Mouse (Mus musculus) forebrain, postnatal 0 days (tissue): ENCODE measurements around the gene Vps13d. TPM values are rescaled to one million over a fixed set of nuclear protein-coding genes. Genes with fewer than 3 reads are reported as not detected.

ENCODE experiments used
- ATAC-seq: fragments of 200-750 bp; cut with Nextera tagmentation; 2 replicates; pipeline ENCODE4 v1.8.0; 2017; ENCODE audit warnings: mild to moderate bottlenecking, moderate library complexity
- DNase-seq: peaks from one replicate; pipeline ENCODE4 v3.0.0-alpha.2; 2015
- H3K27ac ChIP-seq: fragments of 300-500 bp; sonication (generic); 2 replicates; pipeline ENCODE4 v1.5.1; 2014; ENCODE audit warnings: low read depth, mild to moderate bottlenecking, antibody characterized with exemption, low read length, moderate library complexity, mixed read lengths
- H3K27me3 ChIP-seq: fragments of 300-500 bp; sonication (generic); 2 replicates; pipeline ENCODE4 v1.6.1; 2014; ENCODE audit warnings: mild to moderate bottlenecking, low read length, mixed read lengths; ENCODE audit not compliant: insufficient read depth
- H3K36me3 ChIP-seq: fragments of 300-500 bp; sonication (generic); 2 replicates; pipeline ENCODE4 v1.6.1; 2014; ENCODE audit warnings: mild to moderate bottlenecking, moderate library complexity; ENCODE audit not compliant: insufficient read depth
- H3K4me1 ChIP-seq: fragments of 300-500 bp; sonication (generic); 2 replicates; pipeline ENCODE4 v1.6.1; 2014; ENCODE audit warnings: antibody characterized with exemption; ENCODE audit not compliant: insufficient read depth
- H3K4me2 ChIP-seq: fragments of 300-500 bp; sonication (generic); 2 replicates; pipeline ENCODE4 v1.6.1; 2014; ENCODE audit warnings: low read depth, mild to moderate bottlenecking, moderate library complexity
- H3K4me3 ChIP-seq: fragments of 300-500 bp; sonication (generic); 2 replicates; pipeline ENCODE4 v1.5.1; 2014; ENCODE audit warnings: low read depth, low read length, mixed read lengths
- H3K9ac ChIP-seq: fragments of 300-500 bp; sonication (generic); 2 replicates; pipeline ENCODE4 v1.6.1; 2014; ENCODE audit warnings: mild to moderate bottlenecking
- H3K9me3 ChIP-seq: fragments of 300-500 bp; sonication (generic); 2 replicates; pipeline ENCODE4 v1.6.1; 2016; ENCODE audit warnings: low read length
- CTCF ChIP-seq: sonication (generic); IDR thresholded peaks from 2 replicates; pipeline ENCODE4 v1.5.1; 2016; ENCODE audit warnings: antibody characterized with exemption, control low read depth, low read depth
- WGBS: fragments of 180-500 bp; shearing (Covaris S2); extraction: QIAGEN DNeasy Blood & Tissue Kit; methylation state at CpG from one replicate; pipeline ENCODE4 v1.1.7; 2014; 5-methylcytosine and 5-hydroxymethylcytosine counted together
- polyA plus RNA-seq: library from polyadenylated mRNA; unstranded; fragments of >200 nt; fragmentation: Nextera tagmentation; extraction: Ambion mirVana; gene quantifications from 2 replicates; pipeline ENCODE4 v1.2.1, GENCODE M21; 2015
- total RNA-seq: library from RNA; depleted of rRNA; stranded (reverse); fragments of >200 nt; gene quantifications from 2 replicates; pipeline ENCODE4 v1.2.3, GENCODE M21; 2014

The Vps13d gene
- total and polyA plus RNA-seq, 2 experiments from 2014 or later = 6.4 to 30.8 TPM

- no peaks in the 10 kb centered on the region for H3K36me3 ChIP-seq
- DNase-seq = no peak
- no peak for ATAC-seq
- H3K27ac ChIP-seq = no peak overlapping the region
- no peak overlapping the region for H3K4me3 ChIP-seq
- 89% methylated on average over 1 of the region's 1 CpGs for WGBS
- H3K9ac ChIP-seq = no peak overlapping the region
- no peaks in the 10 kb centered on the region for H3K9me3 ChIP-seq
- TF ChIP-seq CTCF = no peak
- H3K4me2 ChIP-seq = no peak overlapping the region
- no peaks in the 10 kb centered on the region for H3K27me3 ChIP-seq
- no peaks in the 10 kb centered on the region for H3K4me1 ChIP-seq
Measured at GRCm38 (mm10) chr4:144955863-144956262, 238.9 kb downstream of the Vps13d start.

- WGBS = 92% methylated on average over 1 of the region's 1 CpGs
- no peak overlapping the region for H3K4me3 ChIP-seq
- no peaks in the 10 kb centered on the region for H3K4me1 ChIP-seq
- H3K4me2 ChIP-seq = no peak overlapping the region
- H3K27ac ChIP-seq = no peak overlapping the region
- no peaks in the 10 kb centered on the region for H3K36me3 ChIP-seq
- no peaks in the 10 kb centered on the region for H3K27me3 ChIP-seq
- no peak for TF ChIP-seq CTCF
- H3K9me3 ChIP-seq = no peaks in the 10 kb centered on the region
- no peak for ATAC-seq
- DNase-seq = no peak
- no peak overlapping the region for H3K9ac ChIP-seq
Measured at GRCm38 (mm10) chr4:144953421-144953820, 241.4 kb downstream of the Vps13d start.

GRCm38 (mm10) chr4:144951859-144952258 is 242.9 kb downstream of the Vps13d start:
- no peaks in the 10 kb centered on the region for H3K9me3 ChIP-seq
- H3K4me3 ChIP-seq = no peak overlapping the region
- ATAC-seq = peak; percentile 70
- no peak overlapping the region for H3K4me2 ChIP-seq
- 67% methylated on average over 7 of the region's 7 CpGs for WGBS
- no peaks in the 10 kb centered on the region for H3K4me1 ChIP-seq
- no peak overlapping the region for H3K27ac ChIP-seq
- H3K36me3 ChIP-seq = no peaks in the 10 kb centered on the region
- H3K9ac ChIP-seq = no peak overlapping the region
- no peaks in the 10 kb centered on the region for H3K27me3 ChIP-seq
- no peak for TF ChIP-seq CTCF
- DNase-seq = peak; percentile 54

GRCm38 (mm10) chr4:144950883-144951282 is 243.9 kb downstream of the Vps13d start:
- DNase-seq (no peak), ATAC-seq (no peak)
- H3K36me3 ChIP-seq = no peaks in the 10 kb centered on the region
- H3K4me3 ChIP-seq = no peak overlapping the region
- H3K4me2 ChIP-seq = no peak overlapping the region
- H3K4me1 ChIP-seq = no peaks in the 10 kb centered on the region
- no peak overlapping the region for H3K9ac ChIP-seq
- H3K27me3 ChIP-seq = no peaks in the 10 kb centered on the region
- H3K27ac ChIP-seq = no peak overlapping the region
- no peaks in the 10 kb centered on the region for H3K9me3 ChIP-seq
- WGBS = 91% methylated on average over 3 of the region's 3 CpGs
- 0 out of 2 replicates have a peak, but pooled peaks have one; percentile 8 for TF ChIP-seq CTCF

- Histone ChIP-seq H3K27ac (no peak overlapping the region), H3K9me3 (no peaks in the 10 kb centered on the region)
- 66% methylated on average over 3 of the region's 3 CpGs for WGBS
Measured at GRCm38 (mm10) chr4:144950327-144950711, 244.5 kb downstream of the Vps13d start.

GRCm38 (mm10) chr4:144949441-144950326 is 245.1 kb downstream of the Vps13d start:
- H3K9me3 ChIP-seq = no peaks in the 10 kb centered on the region
- WGBS = 21% methylated on average over 9 of the region's 9 CpGs
- no peaks in the 10 kb centered on the region for H3K4me1 ChIP-seq
- no peaks in the 10 kb centered on the region for H3K27me3 ChIP-seq
- no peak overlapping the region for H3K27ac ChIP-seq
- ATAC-seq (peak; percentile 53), DNase-seq (peak; percentile 18)
- H3K4me2 ChIP-seq = no peak overlapping the region
- no peak for TF ChIP-seq CTCF
- no peaks in the 10 kb centered on the region for H3K36me3 ChIP-seq
- H3K9ac ChIP-seq = no peak overlapping the region
- H3K4me3 ChIP-seq = no peak overlapping the region

More at GRCm38 (mm10) chr4:144950327-144950711, 244.5 kb downstream of the Vps13d start:
- Histone ChIP-seq H3K27me3 (no peaks in the 10 kb centered on the region), H3K36me3 (no peaks in the 10 kb centered on the region), H3K4me3 (no peak overlapping the region), H3K4me2 (no peak overlapping the region), H3K4me1 (no peaks in the 10 kb centered on the region), H3K9ac (no peak overlapping the region)
- no peak for DNase-seq
- TF ChIP-seq CTCF = no peak
- ATAC-seq = no peak

- H3K4me2 ChIP-seq = no peak overlapping the region
- ATAC-seq = no peak
- WGBS = 81% methylated on average over 6 of the region's 6 CpGs
- no peak for TF ChIP-seq CTCF
- H3K4me3 ChIP-seq = no peak overlapping the region
- H3K9ac ChIP-seq = no peak overlapping the region
- H3K36me3 ChIP-seq = no peaks in the 10 kb centered on the region
- no peak for DNase-seq
- no peak overlapping the region for H3K27ac ChIP-seq
- H3K9me3 ChIP-seq = no peaks in the 10 kb centered on the region
- H3K27me3 ChIP-seq = no peaks in the 10 kb centered on the region
- no peaks in the 10 kb centered on the region for H3K4me1 ChIP-seq
Measured at GRCm38 (mm10) chr4:144947738-144948390, 246.9 kb downstream of the Vps13d start.
